Mouse (Mus musculus): ENCODE measurements around the gene Dclk3. TPM values are rescaled to one million over a fixed set of nuclear protein-coding genes. Genes with fewer than 3 reads are reported as not detected.

Dclk3 gene
- total RNA-seq, 2 experiments from 2014 or later: 0.30 to 0.36 TPM

DNA sequence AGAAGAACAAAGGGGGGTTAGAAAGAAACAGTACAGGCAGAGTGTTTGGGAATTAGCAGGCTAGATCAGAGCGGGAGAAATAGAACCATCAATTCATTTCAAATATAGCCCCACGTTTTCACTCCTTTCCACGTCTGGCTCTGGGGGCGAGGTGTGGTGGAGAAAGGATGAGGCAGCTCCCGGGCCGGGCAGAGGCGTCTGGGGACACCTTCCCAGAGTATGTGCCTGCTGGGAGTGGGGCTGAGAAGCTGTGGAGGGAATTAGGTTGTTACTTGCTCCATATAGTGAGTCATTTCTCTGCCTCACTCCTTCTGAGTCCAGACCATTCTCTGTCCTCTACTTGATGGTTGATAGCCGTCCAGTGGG is 938 bp downstream of the Dclk3 start:
- no peak for DNase-seq (ENCODE audit: low spot score)

DNA sequence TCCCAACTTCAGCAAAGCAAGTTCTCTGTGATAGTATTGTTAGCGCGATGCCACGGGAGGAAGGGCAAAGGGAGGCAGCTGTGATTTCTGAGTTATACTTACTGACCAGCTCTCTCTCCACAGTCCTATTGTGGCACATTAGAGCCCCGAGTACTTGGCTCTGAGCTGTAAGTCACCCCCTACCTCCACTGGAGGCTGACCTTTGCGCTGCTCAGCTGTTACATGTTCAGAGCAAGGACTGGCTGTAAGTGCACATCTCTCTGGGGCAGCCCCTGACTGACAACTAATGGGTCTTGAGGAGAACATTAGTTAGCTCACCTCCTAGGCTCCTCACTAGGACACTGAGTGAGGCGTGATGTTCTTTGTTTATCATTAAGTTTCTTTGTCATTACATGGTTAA is 1.6 kb downstream of the Dclk3 start:
- DNase-seq (ENCODE audit: low spot score): no peak

DNA sequence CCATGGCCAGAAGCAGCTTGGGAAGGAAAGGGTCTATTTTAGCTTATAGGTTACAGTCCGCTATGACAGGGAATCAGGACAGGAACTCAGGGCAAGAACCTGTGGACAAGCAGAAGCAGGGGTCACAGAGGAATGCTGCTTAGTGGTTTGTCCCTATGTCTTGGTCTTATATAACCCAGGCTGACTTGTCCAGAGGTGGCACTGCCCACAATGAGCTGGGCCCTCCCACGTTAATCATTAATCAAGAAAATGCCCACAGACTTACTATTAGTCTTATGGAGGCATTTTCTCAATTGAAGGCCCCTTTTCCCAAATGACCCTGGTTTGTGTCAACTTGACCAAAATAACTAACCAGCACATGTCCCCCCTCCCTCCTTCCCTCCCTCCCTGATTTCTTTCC is 2.3 kb downstream of the Dclk3 start:
- no peak for DNase-seq (ENCODE audit: low spot score)

DNA sequence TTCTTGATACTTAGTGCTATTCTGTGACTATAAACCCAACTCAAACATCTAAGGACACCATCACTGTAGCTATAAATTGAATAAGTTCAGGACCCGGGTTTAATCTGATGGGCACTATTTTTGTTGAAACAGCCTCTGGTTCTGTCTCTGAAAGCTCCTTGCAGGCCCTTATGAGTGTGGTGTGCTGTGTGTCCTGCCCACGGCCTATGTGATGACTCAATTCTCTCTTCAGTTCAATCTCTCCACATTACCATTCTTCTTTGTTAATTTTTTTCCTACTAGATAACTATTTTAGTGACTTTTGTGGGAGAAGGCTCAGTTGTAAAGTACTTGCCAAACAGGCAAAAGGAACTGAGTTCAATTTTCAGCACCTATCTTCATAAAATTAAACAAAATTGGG is 7.3 kb downstream of the Dclk3 start:
- DNase-seq (ENCODE audit: low spot score): no peak

DNA sequence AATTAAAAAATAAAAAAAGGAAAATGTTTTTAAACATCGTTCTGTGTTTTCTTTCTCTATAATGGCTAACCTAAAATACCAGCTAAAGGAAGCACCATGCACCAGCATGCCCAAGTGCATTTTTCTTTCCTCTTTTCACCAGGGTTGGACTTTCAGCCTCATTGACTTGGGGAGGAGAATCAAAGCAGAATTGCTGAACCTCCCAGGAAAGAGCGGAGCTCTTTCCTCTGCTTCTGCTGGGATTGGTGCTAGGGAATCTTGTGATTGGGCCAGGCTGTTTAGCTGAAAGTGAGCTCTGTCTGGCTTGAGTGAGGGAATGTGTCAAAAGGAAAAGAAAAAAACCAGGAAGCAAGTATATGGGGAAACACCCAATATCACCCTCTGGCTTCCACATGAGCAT is 10.1 kb downstream of the Dclk3 start:
- DNase-seq (ENCODE audit: low spot score): no peak

DNA sequence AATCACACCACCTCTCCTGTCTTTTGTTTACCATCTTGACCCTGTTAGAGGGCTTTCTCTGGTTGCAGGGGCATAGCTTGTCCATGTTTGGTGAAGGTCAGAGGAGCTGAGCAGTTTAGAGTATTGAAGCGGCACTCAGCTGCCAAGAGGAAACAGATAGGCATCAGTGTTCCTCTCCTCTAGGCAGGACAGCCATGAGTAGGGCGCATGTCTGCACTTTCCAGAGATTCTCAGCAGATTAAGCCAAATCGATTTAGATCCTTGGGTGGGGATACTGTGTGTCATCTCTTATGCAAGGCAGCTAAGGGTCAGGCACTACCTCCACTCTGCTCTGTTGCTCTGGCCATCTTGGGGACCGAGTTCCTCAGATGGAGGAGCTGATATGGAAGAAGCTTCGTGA is 11.0 kb downstream of the Dclk3 start:
- no peak for DNase-seq (ENCODE audit: low spot score)

DNA sequence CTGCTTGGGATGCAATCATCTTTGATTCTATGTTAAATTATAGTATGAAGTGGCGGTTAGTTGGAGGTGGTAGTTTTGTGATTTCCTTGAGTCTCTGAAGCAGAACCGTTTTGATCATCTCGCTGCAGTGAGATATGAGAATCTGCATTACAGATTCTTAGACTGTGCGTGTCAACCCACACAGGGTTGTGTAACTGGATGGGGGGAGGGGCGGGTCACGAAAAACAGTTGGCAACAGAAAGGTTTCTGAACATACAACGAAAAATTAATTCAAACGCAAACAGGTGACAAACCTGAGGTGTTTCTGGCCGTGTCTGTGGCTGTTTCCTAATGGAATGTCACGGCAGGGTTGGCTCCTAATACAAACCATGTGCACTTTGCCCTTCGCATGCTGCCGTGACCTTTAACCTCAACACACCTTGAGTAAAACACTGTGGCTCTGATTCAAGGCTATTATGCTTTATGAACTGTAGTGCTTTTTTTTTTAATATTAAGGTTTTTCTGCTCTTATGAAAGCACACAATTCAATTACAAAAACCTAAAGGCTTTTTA is 12.0 kb downstream of the Dclk3 start:
- no peak for DNase-seq (ENCODE audit: low spot score)

DNA sequence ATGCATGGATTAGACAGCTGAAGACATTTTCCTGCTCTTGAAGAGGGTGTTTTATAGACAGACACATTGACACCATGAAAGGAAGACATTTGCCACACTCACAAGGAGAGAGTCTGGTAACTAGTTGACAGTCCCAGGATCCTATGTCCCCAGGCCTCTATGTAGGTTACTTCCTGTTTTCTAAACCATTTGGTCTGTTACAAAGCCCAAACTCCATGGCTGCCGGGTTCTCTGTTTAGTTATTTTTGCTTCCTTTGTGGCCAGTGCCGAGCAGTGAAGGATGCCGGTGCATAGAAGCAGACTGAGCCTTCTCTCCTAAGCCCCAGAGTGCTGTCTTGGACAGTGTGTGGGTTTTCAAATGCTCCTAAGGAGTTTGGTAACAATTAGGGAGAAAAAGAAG is 15.0 kb downstream of the Dclk3 start:
- no peak for DNase-seq (ENCODE audit: low spot score)

DNA sequence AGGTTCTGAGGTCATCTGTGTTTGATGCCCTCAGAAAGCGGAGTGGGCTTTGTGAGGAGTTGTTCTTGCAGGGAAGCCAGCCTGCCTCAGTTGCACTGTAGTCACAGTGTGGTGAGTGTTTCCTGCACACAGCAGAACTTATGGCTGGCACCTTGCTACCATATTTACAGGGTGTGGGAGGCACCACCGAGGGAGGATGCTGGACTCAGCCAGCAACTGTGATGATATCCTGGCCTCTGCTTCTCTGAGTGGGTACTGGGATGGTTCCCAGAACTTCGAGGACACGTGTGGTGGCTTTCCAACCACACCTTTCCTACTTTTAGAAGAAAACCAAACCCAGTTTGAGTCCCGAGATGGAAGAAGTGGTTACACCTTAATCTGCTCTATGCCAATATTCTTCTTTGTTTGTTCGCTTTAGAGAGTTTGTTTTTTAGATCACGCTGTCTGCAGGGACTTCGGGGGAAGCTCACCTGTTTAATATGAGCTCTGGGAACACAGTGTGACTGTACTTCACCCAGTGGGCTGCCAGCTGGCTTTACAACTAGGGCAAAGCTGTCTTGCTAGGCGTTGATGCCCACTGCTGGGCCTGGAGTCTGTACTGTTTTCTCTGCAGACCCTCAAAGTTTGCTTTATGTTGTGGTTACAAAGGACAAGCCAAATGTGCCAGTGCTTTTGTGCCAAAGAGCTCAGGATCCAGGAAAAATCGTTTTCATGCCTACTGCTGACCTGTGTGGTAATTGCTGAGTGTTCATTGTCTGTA is 18.5 kb downstream of the Dclk3 start:
- DNase-seq (ENCODE audit: low spot score): no peak

DNA sequence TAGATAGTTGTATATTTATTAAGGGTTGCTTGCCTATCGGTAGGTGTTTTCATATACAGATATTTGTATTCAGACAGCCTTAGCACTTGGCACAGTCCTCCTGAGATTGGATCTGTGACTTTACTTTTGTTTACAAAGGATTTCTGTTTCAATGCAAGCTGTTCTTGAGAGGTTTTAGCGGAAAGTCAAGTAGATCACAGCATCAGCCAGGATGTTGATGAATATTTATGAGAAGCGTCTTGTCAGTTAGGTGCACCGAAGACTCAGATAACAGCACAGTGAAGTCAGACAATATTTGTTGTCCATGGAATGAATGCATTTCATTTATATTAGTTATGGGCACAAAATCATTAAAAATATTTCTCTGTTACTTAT is 19.0 kb downstream of the Dclk3 start:
- DNase-seq (ENCODE audit: low spot score): no peak

DNA sequence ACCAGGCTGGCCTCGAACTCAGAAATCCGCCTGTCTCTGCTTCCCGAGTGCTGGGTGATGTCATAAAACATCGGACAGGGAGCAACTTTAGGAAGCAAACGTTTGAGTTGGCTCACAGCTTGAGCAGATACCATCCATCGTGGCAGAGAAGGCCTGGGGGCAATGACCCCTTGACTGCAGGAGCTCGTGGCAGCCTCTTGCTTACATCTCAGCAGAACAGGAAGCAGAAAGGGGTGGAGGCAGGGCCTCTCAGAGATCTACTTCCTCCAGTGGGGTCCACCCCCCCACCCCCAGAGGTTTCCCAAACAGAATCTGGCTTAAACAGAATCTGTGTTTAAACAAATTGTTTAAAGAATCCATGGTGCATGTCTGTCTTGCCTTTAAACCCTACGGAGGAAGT is 20.6 kb downstream of the Dclk3 start:
- no peak for DNase-seq (ENCODE audit: low spot score)

DNA sequence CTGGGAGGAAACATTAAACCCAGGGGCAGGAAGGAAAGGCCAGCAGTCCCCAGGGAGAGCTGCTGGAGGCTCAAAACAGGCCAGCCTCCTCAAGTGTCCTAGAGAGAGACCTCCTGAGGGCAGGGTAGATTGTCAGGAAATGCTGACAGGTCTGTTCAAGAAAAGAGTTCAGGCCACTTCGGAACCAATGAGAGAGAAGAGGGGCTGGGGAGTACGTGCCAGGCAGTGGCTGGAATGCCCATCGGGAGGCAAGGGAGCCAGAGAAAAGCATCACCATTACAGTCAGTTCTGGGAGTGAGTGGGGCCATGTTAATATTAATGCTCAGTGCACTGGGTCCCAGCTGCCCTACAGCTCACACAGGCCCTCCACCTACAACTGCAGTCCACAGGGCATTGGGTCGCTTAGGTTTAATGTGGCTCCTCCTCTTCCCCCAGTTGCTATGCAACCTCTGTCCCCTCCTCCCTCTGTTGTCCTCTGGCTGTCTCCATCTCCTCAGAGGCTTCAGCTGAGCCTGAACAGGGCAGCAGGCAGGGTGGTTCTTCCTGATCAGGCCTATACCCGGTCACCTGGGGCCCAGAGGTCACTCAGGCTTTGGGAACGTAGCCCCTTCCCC is 21.4 kb downstream of the Dclk3 start:
- DNase-seq (ENCODE audit: low spot score): no peak

DNA sequence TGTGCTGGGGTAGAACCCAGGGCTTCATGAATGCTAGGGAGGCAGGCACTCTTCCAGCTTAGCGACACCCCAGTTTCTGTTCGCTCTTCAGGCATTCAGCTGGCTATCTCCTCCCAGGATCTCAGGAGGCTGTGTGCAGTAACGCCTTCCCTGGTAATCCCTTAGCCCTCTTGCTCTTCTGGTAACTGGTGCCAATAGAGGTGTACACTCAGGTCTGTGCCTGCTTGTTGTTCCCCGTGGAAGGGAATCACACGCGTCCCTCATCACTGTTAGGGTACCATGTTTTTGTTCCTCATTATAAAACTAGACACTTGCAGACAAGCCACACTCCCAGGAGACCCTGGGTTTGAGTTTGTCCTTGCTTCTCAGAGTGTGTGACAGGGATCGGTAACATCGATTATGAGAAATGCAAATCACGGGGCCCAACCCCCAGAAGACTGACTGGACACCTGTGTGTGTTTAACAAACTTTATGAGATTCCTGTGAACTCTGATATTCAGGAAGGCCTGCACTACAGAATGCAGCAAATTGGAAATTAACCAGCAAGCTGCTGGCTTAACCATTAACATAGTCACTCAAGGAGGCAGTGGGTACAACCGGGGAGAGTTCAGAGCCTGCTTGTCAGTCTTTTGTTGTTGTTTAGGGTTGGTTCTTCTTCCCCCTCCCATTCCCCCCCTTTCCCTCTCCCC is 22.7 kb downstream of the Dclk3 start:
- no peak for DNase-seq (ENCODE audit: low spot score)

DNA sequence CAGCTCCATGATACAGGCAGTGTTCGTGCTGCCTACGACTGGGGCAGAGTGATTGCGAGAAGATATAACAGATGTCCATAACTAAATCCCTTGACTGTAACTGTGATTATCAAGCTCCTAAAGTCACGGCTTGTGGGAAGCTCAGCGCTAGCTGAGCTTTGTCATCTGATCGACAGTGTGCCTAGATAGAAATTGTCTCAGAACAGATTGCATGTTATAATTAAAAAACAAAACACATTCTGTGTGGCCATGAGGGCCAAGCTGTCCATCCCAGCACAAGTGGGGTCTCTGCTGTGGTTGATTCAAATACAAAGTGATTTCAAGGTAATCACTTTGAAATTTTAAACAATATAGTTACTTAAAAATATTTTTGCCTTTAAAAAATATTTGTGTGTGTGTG is 26.8 kb downstream of the Dclk3 start:
- DNase-seq (ENCODE audit: low spot score): no peak

DNA sequence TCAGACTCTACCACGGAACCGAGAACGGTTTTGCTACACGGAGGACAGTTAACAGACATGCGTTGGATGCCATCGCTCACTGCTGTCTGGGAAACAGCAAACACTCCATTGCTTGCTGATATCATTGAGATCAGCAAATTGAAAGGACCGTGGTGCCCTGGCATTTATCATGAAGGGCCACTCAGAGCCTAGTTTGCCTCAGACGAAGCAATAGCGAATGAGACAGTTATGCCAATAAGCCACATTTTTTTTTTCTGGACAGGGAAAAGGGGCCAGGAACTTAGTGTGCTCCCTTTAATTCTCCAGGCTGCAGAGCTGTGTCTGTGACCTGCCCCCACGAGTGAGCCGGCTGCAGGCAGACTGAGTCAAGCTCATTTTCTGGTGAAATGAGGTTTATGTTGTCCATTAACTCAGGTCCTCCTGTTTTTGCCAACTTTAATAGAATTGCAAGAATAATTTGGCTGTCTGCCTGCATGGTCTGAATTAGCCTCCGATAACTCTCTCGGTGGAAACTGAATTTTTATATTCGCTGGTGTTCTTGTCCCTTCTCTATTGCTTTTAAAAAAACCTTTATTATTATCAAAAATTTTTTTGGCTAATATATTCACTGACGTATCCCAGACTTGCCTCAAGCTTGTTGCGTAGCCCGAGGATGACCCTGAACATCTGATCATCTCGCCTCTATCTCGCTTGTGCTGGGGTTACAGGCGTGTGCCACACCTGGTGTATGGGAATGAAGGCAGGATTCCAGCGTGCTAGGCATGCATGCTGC is 35.0 kb downstream of the Dclk3 start:
- DNase-seq (ENCODE audit: low spot score): no peak

DNA sequence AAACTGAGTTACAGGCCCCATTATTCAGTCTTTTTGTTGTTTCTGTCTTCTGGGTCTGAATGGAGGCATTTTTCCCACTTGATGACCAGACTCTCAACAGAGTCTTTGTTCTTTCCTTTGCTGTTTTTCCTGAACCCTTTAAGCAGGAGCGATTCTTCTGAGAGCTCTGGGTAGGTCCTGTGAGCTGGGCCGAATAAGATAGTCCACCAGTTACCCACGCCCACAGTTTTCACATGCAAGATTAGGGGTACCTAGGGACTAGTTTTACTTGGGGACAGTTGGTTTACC is 35.5 kb downstream of the Dclk3 start:
- DNase-seq (ENCODE audit: low spot score): no peak

DNA sequence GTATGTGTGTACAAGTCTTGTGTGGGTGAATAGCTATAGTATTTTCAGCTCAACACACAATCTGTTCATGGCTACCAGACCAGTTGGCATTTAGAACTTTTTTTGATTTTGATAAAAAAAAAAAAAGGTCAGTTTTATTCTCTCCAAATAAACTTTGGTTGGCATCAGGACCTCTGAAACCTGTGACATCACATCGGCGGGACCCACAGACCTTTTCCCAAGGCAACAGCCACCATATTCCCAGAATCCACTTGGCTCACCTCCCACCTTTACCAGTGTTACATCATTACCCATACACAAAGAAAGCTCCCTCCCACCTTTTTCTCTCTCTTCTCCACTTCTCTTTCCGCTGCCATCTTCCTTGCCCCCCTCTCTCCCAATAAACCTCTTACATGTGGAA is 36.4 kb downstream of the Dclk3 start:
- no peak for DNase-seq (ENCODE audit: low spot score)

DNA sequence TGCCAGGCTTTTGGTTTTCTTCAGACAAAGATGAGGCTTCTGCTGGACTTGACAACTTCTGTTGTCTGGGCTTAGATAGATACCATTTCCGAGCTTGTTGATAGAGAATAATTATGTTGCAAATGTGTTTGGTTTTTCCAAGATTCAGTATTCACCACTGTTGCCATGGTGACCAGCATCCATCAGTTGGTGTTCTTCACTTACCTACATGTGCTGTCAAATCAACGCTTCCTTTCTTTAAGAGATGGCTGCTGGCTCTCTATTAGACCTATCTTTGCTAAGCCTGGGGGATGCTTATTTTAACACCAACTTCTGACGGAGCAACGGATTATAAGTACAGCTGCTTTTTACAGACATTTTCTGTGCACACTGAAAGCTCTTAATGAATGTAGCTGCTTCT is 37.1 kb downstream of the Dclk3 start:
- DNase-seq (ENCODE audit: low spot score): no peak

DNA sequence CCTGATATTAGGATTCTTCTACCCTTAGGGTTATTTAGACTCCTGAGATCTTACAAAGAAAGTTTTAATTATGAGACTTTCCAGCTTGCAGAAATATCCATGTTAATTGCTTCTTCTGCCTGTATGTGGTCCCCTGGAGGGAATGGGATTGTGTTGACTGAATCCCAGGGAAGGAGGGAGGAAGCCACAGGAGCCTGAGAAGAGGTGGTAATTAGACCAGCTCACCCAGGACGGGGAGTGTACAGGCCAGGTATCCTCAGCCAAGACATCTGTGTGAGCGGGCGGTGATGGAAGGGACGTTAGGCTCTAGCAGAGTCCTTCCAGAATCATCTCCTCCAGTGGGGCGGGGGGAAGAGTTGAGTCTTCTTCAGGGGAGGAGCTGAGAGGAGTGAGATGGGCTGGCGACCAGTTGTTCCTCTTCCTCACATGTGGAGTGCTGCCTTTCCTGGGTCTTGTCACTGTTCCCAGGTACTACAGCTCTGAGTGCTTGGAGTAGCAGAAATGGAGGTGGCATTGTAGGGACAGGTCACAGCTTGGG is 37.7 kb downstream of the Dclk3 start:
- no peak for DNase-seq (ENCODE audit: low spot score)

DNA sequence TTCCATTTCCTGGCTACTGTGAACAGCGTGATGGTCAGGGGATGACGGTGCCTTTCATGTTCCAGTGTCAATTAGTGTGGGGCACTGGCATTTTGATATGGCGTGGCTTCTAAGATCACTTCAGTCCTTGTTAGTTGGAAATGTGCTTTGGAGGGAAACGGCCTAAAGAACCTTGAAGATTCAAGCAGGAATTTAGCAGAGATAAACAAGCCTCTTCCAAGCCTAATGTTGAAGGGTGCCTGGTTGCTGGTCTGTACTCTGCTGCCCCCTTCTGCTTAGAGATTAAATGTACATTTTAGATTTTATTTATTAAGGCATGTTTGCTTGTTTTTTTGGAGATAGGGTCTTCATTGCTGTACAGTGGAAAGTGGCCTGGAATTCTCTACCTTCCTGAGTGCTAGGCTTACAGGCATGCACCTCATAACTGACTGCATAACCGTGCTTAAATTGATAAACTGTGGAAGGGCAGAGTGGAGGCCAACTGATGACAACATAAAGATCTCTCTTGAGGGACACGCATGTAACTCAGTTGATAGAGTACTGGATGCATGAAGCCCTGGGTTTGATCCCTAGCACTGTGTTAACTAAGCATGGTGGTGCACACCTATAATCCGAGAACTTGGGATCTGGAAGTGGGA is 40.1 kb downstream of the Dclk3 start:
- no peak for DNase-seq (ENCODE audit: low spot score)

DNA sequence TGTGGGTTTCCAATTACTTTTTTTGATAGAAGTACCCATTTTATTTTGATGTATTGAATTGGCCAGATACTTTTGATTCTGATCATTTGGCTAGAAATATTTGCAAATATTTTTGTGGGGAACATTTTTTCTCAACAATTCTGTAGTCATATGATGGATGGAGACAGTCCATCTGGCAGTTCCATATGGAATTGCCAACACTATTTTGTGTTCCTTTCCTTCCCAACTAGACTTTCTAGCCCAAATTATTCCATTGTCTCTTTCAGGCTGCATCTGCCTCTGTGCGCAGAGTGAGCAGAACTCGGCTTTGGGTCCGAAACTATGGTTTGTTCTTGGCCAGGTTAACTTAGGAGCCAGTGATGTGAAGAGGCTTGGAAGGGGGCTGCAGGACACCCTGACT is 42.1 kb downstream of the Dclk3 start:
- no peak for DNase-seq (ENCODE audit: low spot score)
